Mouse (Mus musculus) gastrocnemius, postnatal 14 days (tissue): ENCODE measurements around the gene Ppia. TPM values are rescaled to one million over a fixed set of nuclear protein-coding genes. Genes with fewer than 3 reads are reported as not detected.
A peak's percentile ranks its signal among the peaks of the same experiment; 100 is the strongest.
"Not testable (repeated sequence)": the region's sequence is repeated elsewhere in the genome, so short reads cannot be mapped to it uniquely, and the experiment has no call there.

Experiments used
- DNase-seq: peaks from one replicate; pipeline ENCODE4 v3.0.0; 2021; ENCODE audit warnings: mixed read lengths
- intact Hi-C: fragments of 180-260 bp; cut with DNase I; formaldehyde crosslinking; loops from one replicate; pipeline ENCODE4 v1.15.1; 2025; ENCODE audit warnings: low total_unique reads
- total RNA-seq, 2 experiments: library from RNA; stranded (reverse); gene quantifications; 2 replicates each; pipeline ENCODE4 v1.2.3; 2021

Gene Ppia
- total RNA-seq, 2 experiments from 2014 or later: 427 to 511 TPM

DNA sequence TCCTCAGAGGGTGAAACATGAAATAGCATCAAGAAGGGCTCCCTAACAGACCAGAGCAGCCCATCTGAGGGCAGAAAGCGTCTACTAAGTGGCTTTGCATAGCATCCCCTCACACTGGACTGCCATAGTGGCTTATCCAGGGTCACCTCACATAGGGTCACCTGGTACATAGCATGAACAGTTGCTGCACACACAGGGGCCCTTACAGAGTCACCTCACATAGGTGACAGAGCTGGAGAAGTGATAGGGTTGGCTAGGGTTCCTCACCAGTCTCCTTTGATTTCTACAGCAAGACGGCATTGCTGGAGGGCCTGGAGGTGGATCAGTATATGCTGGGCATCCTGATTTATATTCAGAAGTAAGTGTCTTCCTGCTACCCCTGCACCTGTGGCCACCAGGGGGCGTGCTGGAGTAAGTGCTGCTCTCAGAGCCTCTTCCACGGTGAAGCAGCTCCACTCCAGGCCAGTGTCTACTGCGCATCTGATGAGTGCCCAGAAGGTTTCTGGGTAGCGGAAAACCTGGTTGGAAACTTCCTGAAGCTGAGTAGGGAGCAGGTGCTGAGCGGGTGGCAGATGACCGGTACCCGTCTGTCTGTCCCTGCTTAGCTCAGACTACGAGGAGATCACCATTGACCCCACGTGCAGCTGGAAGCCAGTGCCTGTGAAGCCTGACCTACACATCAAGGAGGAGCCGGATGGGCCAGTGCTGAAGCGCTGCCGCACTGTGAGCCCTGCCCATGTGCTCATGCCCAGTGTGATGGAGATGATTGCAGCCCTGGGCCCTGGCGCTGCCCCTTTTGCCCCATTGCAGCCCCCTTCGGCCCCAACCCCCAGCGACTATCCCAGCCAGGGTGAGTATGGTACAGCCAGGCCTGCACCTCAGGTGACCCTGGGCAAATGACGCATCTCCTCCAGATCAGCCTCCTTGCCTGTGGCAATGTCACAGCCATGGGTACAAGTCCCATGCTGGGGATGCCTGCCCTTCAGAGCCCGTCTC is 12.4 kb upstream of the Ppia start:
- intact Hi-C loops: no loop called here
- DNase-seq: peak; percentile 75

DNA sequence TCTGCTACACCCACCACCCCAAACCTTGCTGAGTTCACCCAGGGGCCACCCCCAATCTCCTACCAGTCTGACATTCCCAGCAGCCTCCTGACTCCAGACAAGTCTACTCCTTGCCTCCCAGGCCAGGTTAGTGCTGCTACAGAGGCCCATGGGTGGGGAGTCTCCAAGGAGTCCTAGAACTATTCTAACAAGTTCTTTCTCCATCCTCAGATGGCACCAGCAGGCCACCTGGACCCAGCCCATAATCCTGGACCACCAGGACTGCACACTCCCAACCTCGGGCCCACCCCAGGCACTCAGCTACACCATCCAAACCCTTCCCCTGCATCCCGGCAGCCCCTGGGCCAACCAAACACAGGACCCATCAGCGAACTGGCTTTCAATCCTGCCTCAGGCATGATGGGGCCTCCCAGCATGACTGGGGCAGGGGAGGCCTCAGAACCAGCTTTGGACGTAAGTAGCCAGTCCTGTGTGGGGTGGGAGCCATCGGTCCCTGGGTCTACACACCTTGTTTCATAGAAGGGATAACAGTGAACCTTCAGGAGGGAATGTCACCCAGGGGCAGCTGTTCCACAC is 11.3 kb upstream of the Ppia start:
- intact Hi-C loops: no loop called here

DNA sequence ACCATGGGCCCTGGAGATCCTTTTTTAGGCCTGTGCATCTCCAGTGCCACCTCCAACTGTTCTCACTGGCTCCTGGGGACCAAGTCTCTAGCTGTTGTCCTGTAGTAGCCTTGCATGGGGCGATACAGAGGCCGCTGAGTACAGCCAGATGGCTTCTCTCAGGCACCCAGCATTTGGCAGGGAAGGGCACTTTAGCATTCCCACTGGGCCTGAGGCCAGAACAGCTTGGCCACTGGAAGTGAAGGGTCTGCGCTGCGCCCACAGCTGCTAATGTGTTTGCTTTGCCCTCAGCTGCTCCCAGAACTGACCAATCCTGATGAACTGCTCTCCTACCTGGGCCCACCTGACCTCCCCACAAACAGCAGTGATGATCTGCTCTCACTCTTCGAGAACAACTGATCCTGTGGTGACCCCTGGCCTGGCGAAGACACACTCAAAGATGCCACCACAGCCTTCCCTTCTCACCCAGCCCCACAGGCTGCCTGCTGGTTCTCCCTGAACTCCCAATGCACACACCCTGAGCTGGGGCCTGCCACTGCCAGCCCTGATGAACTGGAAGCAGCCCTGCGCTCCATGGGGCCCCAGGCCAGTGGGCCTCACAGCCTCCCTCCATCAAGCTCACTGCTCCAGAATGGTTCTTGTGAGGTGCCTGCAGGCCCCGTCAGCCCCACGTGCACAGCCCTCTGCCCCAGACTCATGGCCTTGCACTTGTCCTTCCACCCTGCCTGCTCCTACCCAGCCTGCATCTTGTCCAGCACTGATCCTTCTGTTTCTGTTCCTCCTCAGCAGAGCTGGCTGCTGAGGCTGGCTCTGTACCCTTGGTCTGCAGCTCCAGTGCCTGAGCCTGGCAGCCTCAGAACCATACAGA is 10.3 kb upstream of the Ppia start:
- peak; percentile 52 for DNase-seq
- intact Hi-C loops: no loop called here

More for the DNA sequence above, 11.3 kb upstream of the Ppia start:
- DNase-seq: no peak

DNA sequence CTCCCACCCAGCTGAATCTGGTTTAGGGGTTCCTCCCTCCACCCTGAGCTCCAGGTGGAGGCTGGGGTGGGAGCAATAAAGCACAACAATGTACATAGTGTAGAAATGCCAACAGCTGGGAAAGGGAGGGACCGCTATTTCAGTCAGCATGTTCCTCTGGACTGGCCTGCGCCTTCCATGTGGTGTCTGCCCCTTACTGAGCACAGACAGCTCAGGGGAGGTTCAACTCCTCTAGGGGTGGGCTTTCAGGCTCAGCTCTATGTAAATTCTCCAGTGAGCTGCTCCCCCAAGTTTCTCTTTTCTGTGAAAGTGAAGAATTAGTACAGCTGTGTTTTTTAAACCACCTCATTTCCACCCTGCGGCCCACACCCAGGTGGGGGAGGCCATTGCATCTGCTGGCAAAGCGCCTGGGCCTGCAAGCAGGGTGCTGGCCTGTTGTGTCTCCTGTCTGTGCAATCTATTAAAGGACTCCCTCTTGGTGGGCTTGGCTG is 9.6 kb upstream of the Ppia start:
- DNase-seq: peak; percentile 66
- intact Hi-C loops: no loop called here

DNA sequence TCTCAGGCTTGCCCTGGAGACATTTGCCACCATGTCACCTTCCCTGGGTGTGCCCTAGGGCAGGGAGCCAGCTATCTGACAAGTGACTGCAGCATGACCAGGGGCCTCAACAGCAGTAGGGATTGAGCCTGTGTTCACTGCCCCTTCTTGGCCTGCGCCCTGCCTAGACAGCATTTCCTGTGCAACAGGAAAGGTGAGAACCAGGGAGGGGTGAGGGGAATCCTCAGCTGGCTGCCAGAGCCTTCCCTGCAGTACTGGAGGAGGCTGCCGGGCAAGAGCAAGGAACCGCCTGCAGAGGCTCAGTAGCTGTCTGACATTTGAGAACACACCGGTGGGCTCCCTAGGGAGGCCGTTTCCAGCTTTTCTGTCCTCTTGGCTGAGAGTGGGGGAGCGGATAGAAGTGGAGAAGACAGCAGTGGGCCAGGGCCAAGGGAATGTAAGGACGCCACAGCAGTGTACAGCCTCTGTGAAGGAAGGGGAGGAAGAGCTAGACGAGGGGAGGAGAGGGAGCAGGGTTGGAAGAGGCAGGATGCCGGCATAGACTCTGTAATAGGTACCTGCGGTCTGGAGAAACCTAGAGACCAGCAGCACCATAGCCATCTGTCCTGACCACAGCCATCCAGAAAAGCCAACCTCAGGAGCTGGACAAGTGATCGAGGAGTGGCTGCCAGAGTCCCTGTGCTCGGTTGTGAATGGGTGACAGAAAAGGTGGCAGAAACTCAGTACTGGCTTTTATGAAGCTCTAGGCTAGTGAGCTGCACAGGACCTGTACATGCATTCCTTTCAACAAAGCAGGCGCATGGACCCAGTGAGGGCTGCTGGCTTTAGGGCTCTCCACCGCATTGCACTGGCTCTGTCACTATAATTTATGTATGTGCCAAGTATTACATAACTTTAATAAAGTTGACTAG is 8.7 kb upstream of the Ppia start:
- intact Hi-C loops: no loop called here
- peak; percentile 81 for DNase-seq

DNA sequence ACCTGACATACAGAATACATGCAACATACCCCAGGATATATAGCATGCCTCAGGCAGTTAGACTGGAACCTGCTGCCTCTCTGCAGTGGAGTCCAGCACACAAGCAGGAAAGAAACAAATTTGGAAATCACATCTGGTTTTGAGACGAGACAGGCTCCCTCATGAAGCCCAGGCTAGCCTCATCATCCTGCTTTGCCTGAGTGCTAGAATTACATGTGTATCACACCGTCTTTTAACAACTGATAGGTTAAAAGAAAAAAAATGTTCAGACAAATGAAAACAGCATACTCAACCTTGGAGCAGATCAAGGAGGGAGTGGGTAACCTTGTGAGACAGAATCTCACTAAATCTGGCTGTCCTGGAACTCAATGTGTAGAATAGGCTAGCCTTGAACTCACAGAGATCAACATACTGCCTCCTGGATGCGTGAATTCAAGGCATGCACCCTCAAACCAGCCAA is 8.1 kb upstream of the Ppia start:
- DNase-seq: no peak
- intact Hi-C loops: no loop called here

DNA sequence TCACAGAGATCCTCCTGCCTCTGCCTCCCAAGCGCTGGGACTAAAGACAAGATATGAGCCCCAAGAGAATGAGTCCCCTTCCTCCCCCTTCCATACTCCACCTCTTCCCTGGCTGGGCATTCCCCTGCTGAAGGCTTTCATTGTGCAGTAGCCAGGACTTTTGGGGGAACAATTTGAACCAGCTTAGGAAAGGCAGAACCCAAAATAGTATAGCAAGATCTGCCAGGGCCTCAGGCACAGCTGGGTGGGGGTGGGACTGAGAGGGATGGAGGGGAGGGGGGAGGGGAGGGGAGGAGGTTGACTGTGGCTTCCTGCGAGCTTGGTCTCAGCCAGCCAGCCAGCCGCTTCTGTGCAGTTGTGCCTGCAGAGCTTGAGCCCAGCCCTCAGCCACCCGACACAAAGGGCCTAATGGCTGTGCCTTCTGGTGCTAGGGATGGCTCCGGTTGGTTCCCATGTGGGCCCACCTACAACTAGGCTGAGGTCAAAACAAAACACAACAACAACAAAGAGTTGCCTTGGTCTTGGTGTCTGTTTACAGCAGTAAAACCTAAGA is 5.1 kb upstream of the Ppia start:
- intact Hi-C loops: no loop called here
- no peak for DNase-seq

DNA sequence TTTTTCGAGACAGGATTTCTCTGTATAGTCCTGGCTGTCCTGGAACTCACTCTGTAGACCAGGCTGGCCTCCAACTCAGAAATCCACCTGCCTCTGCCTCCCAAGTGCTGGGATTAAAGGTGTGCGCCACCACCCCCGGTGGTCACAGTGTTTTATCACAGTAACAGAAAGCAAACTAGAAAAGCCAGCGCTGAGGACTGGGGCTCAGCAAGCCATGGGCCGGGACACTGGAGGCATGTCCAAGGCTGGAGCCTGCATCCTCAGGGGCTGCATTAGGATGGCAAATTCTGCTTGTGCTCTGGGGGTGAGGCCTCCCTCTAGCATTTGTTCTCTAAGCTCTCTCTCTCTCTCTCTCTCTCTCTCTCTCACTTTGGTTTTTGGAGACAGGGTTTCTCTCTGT is 4.5 kb upstream of the Ppia start:
- DNase-seq, intact Hi-C loops: not testable (repeated sequence)

DNA sequence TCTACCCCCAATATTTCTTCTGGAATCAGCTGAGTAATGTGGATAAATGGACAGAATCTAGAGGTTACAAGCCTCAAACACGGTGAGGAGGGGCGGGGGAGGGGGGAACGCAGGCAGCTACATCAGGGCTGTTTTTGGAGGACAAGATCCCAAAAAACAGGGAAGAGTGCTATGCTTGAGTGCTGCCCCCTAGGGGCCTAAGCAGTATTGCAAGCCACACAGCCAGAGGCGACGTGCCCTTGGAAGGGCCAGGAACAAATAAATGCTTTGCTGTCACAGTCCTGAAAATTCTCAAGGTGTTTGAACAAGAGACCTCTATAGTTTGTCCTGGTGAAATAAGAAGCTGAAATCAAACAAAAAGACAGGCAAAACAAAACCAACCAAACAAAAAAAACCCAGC is 3.6 kb upstream of the Ppia start:
- intact Hi-C loops: no loop called here

DNA sequence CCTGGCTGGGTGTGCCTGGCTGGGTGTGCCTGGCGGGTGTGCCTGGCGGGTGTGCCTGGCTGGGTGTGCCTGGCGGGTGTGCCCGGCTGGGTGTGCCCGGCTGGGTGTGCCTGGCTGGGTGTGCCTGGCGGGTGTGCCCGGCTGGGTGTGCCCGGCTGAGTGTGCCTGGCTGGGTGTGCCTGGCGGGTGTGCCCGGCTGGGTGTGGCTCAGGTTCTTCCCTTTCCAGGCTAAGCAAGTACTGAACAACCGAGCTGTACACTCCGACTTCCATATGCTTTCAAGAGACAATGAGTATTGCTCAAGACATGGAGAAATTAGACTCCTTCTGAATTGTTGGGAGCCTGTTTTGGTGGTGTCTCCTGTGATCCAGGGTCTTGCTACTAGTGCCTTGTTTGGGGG is 2.0 kb upstream of the Ppia start:
- DNase-seq: no peak
- intact Hi-C loops: no loop called here

More for the DNA sequence above, 3.6 kb upstream of the Ppia start:
- peak; percentile 84 for DNase-seq

DNA sequence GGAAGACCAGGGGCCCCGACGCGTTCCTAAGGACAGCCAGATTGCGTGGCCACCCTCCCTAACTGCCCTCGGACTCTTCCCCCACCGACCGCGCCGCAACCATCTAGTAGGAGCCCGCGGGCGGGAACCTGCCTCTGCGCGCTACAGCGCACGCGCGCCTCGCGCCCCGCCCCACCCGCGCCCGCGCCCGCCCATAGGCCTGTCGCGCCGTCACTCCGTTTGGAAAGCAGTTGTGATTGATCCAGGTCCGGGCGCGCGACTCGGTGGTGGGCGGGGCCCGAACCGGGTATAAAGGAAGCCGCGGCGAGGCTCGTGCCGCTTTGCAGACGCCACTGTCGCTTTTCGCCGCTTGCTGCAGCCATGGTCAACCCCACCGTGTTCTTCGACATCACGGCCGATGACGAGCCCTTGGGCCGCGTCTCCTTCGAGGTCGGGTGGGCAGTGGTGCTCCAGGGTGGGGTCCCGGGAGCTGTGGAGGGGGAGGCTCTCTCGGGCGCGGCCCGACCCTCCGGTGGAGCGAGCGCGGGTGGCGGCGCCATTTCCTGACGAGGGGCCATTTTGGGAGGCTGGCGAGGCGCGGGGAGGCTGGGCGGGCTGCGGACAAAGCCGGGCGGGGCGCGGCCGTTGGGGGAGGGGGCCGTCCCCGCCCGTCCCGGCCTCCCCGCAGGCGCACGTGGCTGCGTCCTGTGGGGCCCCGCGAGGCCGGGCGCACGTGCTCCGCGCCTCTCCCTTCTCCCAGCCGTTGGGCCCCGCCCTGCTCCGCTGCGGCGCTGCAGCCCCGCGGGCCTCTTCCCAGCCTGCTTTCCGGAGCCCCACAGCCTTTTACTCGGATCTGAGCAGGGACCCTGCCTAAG is 535 bp downstream of the Ppia start:
- DNase-seq: peak; percentile 97
- intact Hi-C loops: no loop called here

DNA sequence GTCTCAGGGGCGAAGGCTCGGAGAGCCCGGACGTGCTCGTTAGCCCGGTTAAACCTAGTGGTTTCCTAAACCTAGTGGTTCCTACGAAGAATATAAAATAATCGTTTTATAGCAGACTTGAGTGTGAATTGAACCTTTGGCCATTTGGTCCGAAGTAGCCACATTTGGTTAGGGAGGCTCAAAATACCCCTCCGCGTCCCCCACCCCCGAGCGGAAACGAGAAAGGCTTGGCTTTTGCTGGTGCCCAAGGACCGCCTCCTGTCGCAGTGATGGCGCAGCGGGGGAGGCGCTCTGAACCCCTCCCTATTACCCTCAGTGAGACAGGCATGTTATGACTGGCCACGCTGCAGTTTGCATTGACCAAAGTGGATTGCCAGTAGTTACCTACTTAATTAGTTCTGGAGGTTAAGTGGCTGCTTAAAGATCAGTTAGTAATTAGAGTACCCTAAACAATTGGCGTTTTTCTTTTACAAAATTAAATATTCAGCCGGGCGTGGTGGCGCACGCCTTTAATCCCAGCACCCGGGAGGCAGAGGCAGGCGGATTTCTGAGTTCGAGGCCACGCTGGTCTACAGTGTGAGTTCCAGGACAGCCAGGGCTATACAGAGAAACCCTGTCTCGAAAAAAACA is 1.3 kb downstream of the Ppia start:
- intact Hi-C loops: no loop called here

DNA sequence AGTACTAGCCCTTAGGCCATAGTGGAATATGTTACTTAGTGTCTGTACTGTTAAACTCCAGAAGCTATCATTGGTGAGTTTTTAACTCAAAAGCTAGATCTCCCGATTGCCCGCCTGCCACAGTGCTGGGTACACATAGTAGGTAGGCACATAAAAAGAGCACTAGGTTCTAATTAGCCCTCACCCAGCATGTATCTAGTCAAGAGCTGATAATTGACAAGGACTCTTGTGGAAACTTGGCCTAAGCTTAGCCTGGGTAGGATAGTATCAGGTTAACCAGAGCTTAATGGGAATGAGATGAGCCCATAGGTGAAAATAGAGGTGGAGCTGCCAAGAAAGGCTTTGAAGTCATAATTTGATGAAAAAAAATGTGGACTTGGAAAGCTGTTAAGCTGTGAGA is 1.8 kb downstream of the Ppia start:
- DNase-seq: no peak
- intact Hi-C loops: no loop called here

More for the DNA sequence above, 1.3 kb downstream of the Ppia start:
- peak; percentile 84 for DNase-seq

DNA sequence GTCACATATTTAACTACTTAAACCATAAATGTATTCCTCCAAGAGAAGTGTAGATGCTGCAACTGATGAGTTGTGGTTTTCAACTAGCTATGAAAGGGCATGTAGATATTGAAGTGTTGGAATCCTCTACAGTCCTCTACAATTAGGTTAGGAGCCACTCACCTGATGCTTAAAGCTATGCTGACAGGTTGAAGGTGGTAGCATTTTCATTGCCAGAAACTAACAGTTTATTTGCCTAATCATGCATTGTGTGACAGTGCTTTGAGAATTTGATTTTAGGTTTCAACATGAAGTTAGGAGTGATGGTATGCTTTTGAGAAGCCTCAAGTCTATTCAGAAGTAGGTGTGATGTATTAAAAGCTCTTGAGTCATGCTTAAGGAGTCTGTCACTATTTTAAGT is 2.2 kb downstream of the Ppia start:
- DNase-seq: no peak
- intact Hi-C loops: no loop called here

DNA sequence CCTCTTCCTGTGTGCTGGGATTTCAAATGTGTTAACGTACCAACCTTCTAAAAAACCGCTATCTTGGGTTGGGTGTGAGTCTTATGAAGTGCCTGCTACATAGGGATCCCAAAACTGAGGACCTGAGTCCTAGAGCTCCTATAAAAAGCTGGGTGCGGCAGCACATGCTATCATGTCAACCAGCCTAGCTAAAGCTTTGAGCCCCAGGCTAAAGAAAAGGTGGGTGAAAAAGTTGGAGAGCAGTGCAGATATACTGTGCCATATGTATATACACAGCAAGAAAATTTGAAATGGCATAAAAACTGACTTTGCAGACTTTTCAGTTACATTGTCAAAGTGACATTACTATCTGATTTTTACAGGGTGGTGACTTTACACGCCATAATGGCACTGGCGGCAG is 3.5 kb downstream of the Ppia start:
- DNase-seq: no peak
- intact Hi-C loops: no loop called here

DNA sequence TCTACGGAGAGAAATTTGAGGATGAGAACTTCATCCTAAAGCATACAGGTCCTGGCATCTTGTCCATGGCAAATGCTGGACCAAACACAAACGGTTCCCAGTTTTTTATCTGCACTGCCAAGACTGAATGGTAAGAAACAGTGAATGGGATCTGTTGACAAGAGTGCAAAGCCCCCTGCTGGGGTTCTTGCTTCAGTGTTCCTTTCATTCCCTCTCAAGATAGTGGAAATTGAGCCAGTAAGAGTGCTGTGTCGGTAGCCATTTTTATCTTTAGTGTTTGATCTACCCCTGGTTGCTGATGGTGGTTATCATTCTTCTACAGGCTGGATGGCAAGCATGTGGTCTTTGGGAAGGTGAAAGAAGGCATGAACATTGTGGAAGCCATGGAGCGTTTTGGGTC is 3.9 kb downstream of the Ppia start:
- intact Hi-C loops, DNase-seq: not testable (repeated sequence)

DNA sequence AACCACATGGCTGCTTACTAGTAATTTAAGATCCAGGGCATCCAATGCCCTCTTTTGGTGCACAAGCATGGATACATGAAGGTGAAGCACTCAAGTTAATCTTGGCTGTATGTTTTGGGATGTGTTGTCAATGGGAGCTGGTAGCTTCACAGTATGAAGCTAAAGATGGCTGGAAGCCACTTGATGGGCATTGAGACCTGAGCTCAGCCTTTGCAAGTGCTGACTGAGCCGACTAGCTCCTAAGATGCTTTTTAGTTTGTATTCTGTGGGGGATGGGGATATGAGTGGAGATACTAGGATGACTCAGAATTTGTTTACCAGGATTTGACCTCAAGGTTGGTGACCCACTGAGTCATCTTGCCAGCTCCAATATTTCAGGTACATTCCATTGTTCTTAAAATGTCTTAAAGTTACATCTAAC is 5.0 kb downstream of the Ppia start:
- DNase-seq: no peak
- intact Hi-C loops: no loop called here
